Mouse (Mus musculus) heart, postnatal 0 days (tissue): ENCODE data around the gene Aen. TPM values are rescaled to one million over a fixed set of nuclear protein-coding genes. Genes with fewer than 3 reads are reported as not detected.

Experiments
- ATAC-seq: fragments of 200-750 bp; cut with Nextera tagmentation; 2 replicates; pipeline ENCODE4 v1.8.0; 2017; ENCODE audit warnings: low read depth, moderate number of reproducible peaks, moderate library complexity; ENCODE audit not compliant: insufficient read depth
- DNase-seq: peaks from one replicate; pipeline ENCODE4 v3.0.0-alpha.2; 2016; ENCODE audit warnings: low spot score
- H3K27ac ChIP-seq: fragments of 300-500 bp; sonication (generic); 2 replicates; pipeline ENCODE4 v1.5.1; 2014; ENCODE audit warnings: low read depth, mild to moderate bottlenecking
- H3K27me3 ChIP-seq: fragments of 300-500 bp; sonication (generic); 2 replicates; pipeline ENCODE4 v1.6.1; 2014; ENCODE audit warnings: low read length, mixed read lengths; ENCODE audit not compliant: control insufficient read depth, insufficient read depth
- H3K36me3 ChIP-seq: fragments of 300-500 bp; sonication (generic); replicated peaks from 2 replicates; pipeline ENCODE4 v1.6.1; 2014; ENCODE audit warnings: low read length, mixed read lengths; ENCODE audit not compliant: control insufficient read depth, insufficient read depth
- H3K4me1 ChIP-seq: fragments of 300-500 bp; sonication (generic); 2 replicates; pipeline ENCODE4 v1.6.1; 2014; ENCODE audit warnings: antibody characterized with exemption; ENCODE audit not compliant: control insufficient read depth, insufficient read depth
- H3K4me2 ChIP-seq: fragments of 300-500 bp; sonication (generic); 2 replicates; pipeline ENCODE4 v1.6.1; 2014; ENCODE audit warnings: low read depth, mild to moderate bottlenecking, low read length, moderate library complexity
- H3K4me3 ChIP-seq: fragments of 300-500 bp; sonication (generic); 2 replicates; pipeline ENCODE4 v1.5.1; 2014; ENCODE audit warnings: low read depth, low read length
- H3K9ac ChIP-seq: fragments of 300-500 bp; sonication (generic); replicated peaks from 2 replicates; pipeline ENCODE4 v1.6.1; 2014; ENCODE audit warnings: low read depth, low read length, mixed read lengths
- H3K9me3 ChIP-seq: fragments of 300-500 bp; sonication (generic); replicated peaks from 2 replicates; pipeline ENCODE4 v1.6.1; 2016; ENCODE audit warnings: low read length; ENCODE audit not compliant: control insufficient read depth
- CTCF ChIP-seq: IDR thresholded peaks from 2 replicates; pipeline ENCODE4 v1.5.1; 2016; ENCODE audit warnings: antibody characterized with exemption, control low read depth, low read depth
- EP300 ChIP-seq: IDR thresholded peaks from 2 replicates; pipeline ENCODE4 v1.6.1; 2016; ENCODE audit warnings: antibody characterized with exemption, low read depth
- WGBS: fragments of 180-500 bp; shearing (Covaris S2); extraction: QIAGEN DNeasy Blood & Tissue Kit; methylation state at CpG from one replicate; pipeline ENCODE4 v1.1.7; 2014; 5-methylcytosine and 5-hydroxymethylcytosine counted together
- polyA plus RNA-seq: library from polyadenylated mRNA; unstranded; fragments of >200 nt; fragmentation: Nextera tagmentation; extraction: Ambion mirVana; gene quantifications from 2 replicates; pipeline ENCODE4 v1.2.1, GENCODE M21; 2015
- total RNA-seq: library from RNA; depleted of rRNA; stranded (reverse); fragments of >200 nt; gene quantifications from 2 replicates; pipeline ENCODE4 v1.2.3, GENCODE M21; 2014; ENCODE audit warnings: low replicate concordance

Aen gene
- total and polyA plus RNA-seq, 2 experiments from 2014 or later: 22.9 to 31.3 TPM

- Histone ChIP-seq H3K27ac (no peak overlapping the region), H3K9ac (no peak overlapping the region), H3K4me3 (no peak overlapping the region), H3K4me2 (no peak overlapping the region), H3K27me3 (no peaks in the 10 kb centered on the region), H3K36me3 (no peaks in the 10 kb centered on the region), H3K9me3 (no peaks in the 10 kb centered on the region), H3K4me1 (no peaks in the 10 kb centered on the region)
- no peak for TF ChIP-seq EP300
- TF ChIP-seq CTCF: no peak
- ATAC-seq (no peak), DNase-seq (no peak)
- 59% methylated on average over 5 of the region's 5 CpGs for WGBS
Observed at GRCm38 (mm10) chr7:78872831-78873230, 22.8 kb upstream of the Aen start.

GRCm38 (mm10) chr7:78881607-78882468 is 13.8 kb upstream of the Aen start:
- no peak for TF ChIP-seq CTCF
- no peak for TF ChIP-seq EP300
- WGBS: 24% methylated on average over 15 of the region's 16 CpGs
- no peak overlapping the region for H3K9ac ChIP-seq
- ATAC-seq: no peak
- 0 out of 2 replicates have a peak overlapping the region, but pooled peaks have one; percentile 1 for H3K4me3 ChIP-seq
- H3K9me3 ChIP-seq: no peaks in the 10 kb centered on the region
- no peaks in the 10 kb centered on the region for H3K4me1 ChIP-seq
- H3K27me3 ChIP-seq: peaks cover 70% of the 10 kb centered on the region
- DNase-seq: no peak
- no peak overlapping the region; the same call in 1 of the 2 replicates for H3K4me2 ChIP-seq
- H3K36me3 ChIP-seq: no peaks in the 10 kb centered on the region
- H3K27ac ChIP-seq: no peak overlapping the region

GRCm38 (mm10) chr7:78882469-78882837 is 13.2 kb upstream of the Aen start:
- H3K27me3 ChIP-seq: peaks cover 76% of the 10 kb centered on the region
- WGBS: 4% methylated on average over 22 of the region's 23 CpGs
- H3K4me2 ChIP-seq: peak overlapping the region; percentile 12; the same call in 1 of the 2 replicates
- no peaks in the 10 kb centered on the region for H3K36me3 ChIP-seq
- 0 out of 2 replicates have a peak overlapping the region, but pooled peaks have one; percentile 1 for H3K4me3 ChIP-seq
- TF ChIP-seq CTCF (no peak), EP300 (no peak)
- H3K9me3 ChIP-seq: no peaks in the 10 kb centered on the region
- H3K27ac ChIP-seq: no peak overlapping the region
- no peak overlapping the region for H3K9ac ChIP-seq
- H3K4me1 ChIP-seq: no peaks in the 10 kb centered on the region
- DNase-seq (no peak), ATAC-seq (no peak)

DNA sequence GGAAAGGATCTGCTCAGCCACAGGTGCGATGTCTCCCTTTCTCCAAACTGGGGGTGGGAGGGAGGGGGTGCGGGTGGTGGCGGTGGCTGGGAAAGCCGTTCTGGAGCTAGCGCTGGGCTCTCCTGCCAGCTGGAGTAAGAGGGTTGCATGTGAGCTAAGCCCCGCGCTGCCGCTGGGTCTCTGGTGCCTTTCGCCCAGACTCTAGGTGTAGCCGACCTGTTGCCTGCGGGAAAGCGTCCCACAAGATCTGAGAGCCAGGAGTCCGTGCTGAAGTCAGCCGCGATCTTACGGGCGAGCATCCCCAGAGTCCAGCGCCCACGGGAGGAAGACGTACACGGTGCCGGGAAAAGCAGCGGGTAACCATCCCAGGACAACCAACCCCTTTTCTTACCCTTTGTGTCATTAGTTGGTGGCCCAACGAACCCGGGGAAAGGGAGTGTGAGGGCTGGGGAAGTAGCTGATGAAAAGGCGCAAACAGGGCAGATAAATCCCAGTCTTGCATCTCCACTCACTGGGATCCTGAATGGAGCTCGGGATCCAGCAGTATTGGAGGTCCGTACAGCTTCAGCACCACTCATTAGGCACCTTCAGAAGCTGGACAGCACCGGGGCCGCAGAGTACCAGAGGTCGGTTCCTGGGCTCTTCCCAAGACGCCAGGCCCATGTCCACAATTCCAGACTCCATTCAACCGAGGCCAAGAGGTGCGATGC is 12.5 kb upstream of the Aen start:
- no peaks in the 10 kb centered on the region for H3K9me3 ChIP-seq
- DNase-seq (no peak), ATAC-seq (no peak)
- 0 out of 2 replicates have a peak overlapping the region, but pooled peaks have one; percentile 1 for H3K4me3 ChIP-seq
- TF ChIP-seq EP300 (no peak), CTCF (no peak)
- H3K9ac ChIP-seq: no peak overlapping the region
- H3K36me3 ChIP-seq: no peaks in the 10 kb centered on the region
- 4% methylated on average over 34 of the region's 34 CpGs for WGBS
- no peak overlapping the region for H3K27ac ChIP-seq
- H3K27me3 ChIP-seq: peaks cover 82% of the 10 kb centered on the region
- no peaks in the 10 kb centered on the region for H3K4me1 ChIP-seq
- no peak overlapping the region; the same call in 1 of the 2 replicates for H3K4me2 ChIP-seq

GRCm38 (mm10) chr7:78883726-78884060 is 12.0 kb upstream of the Aen start:
- Histone ChIP-seq H3K27me3 (peaks cover 82% of the 10 kb centered on the region), H3K36me3 (no peaks in the 10 kb centered on the region)
- ATAC-seq: no peak

More at GRCm38 (mm10) chr7:78883726-78884060, 12.0 kb upstream of the Aen start:
- H3K4me3 ChIP-seq: no peak overlapping the region
- no peak overlapping the region for H3K27ac ChIP-seq
- H3K4me1 ChIP-seq: no peaks in the 10 kb centered on the region
- H3K4me2 ChIP-seq: no peak overlapping the region
- H3K9me3 ChIP-seq: no peaks in the 10 kb centered on the region
- H3K9ac ChIP-seq: no peak overlapping the region
- DNase-seq: no peak
- WGBS: 20% methylated on average over 8 of the region's 8 CpGs
- no peak for TF ChIP-seq EP300
- no peak for TF ChIP-seq CTCF
